Mouse (Mus musculus) forebrain, embryonic 15.5 days (tissue): ENCODE data around the gene Gm10100. TPM values are rescaled to one million over a fixed set of nuclear protein-coding genes. Genes with fewer than 3 reads are reported as not detected.
"Not testable (repeated sequence)": the region's sequence is repeated elsewhere in the genome, so short reads cannot be mapped to it uniquely, and the experiment has no call there.

Experiments
- ATAC-seq: fragments of 200-750 bp; cut with Nextera tagmentation; replicated peaks from 2 replicates; pipeline ENCODE4 v1.8.0; 2017; ENCODE audit warnings: mild to moderate bottlenecking, moderate TSS enrichment, moderate library complexity
- H3K27ac ChIP-seq: fragments of 300-500 bp; sonication (generic); replicated peaks from 2 replicates; pipeline ENCODE4 v1.5.1; 2015; ENCODE audit warnings: mild to moderate bottlenecking, inconsistent platforms
- H3K27me3 ChIP-seq: fragments of 300-500 bp; sonication (generic); 2 replicates; pipeline ENCODE4 v1.6.1; 2015; ENCODE audit warnings: inconsistent platforms
- H3K36me3 ChIP-seq: fragments of 300-500 bp; sonication (generic); 2 replicates; pipeline ENCODE4 v1.6.1; 2015; ENCODE audit warnings: mild to moderate bottlenecking, inconsistent platforms
- H3K4me1 ChIP-seq: fragments of 300-500 bp; sonication (generic); 2 replicates; pipeline ENCODE4 v1.6.1; 2015; ENCODE audit warnings: inconsistent platforms
- H3K4me2 ChIP-seq: fragments of 300-500 bp; sonication (generic); replicated peaks from 2 replicates; pipeline ENCODE4 v1.6.1; 2015; ENCODE audit warnings: mild to moderate bottlenecking, inconsistent platforms
- H3K4me3 ChIP-seq: fragments of 300-500 bp; sonication (generic); 2 replicates; pipeline ENCODE4 v1.5.1; 2015; ENCODE audit warnings: mild to moderate bottlenecking, inconsistent platforms
- H3K9ac ChIP-seq: fragments of 300-500 bp; sonication (generic); replicated peaks from 2 replicates; pipeline ENCODE4 v1.6.1; 2015; ENCODE audit warnings: mild to moderate bottlenecking, inconsistent platforms
- H3K9me3 ChIP-seq: fragments of 300-500 bp; sonication (generic); 2 replicates; pipeline ENCODE4 v1.6.1; 2016; ENCODE audit warnings: inconsistent platforms
- WGBS: fragments of 180-500 bp; shearing (Covaris S2); methylation state at CpG from one replicate; pipeline ENCODE4 v1.1.7; 2015; ENCODE audit warnings: mixed read lengths; 5-methylcytosine and 5-hydroxymethylcytosine counted together
- polyA plus RNA-seq: library from polyadenylated mRNA; unstranded; fragments of >200 nt; fragmentation: Nextera tagmentation; extraction: Ambion mirVana; gene quantifications from 2 replicates; pipeline ENCODE4 v1.2.1, GENCODE M21; 2015

Gene Gm10100
- polyA plus RNA-seq, 1 experiment from 2014 or later = not detected

DNA sequence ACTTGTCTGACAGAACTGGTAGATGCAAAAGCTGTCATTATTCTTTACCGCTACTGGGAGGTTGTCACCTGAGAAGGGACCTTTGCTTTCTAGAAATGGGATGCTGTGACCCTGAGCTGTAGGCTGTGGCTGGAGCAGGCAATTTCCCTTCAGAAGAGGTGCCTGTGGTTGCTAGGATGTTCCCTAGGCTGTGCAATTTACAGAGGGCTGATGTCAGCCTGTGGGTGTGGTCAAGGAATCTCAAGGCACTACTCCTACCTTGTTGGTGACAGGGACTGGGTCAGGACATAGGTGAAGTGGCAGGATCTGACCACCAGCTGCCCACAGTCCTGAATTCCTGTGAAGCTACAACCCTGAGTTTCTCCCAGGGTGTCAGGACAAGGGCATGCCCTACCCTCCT lies 43.4 kb downstream of the Gm10100 start:
- Histone ChIP-seq H3K4me1 (no peaks in the 10 kb centered on the region), H3K27me3 (no peaks in the 10 kb centered on the region), H3K9ac (no peak overlapping the region), H3K4me2 (no peak overlapping the region), H3K27ac (no peak overlapping the region), H3K36me3 (no peaks in the 10 kb centered on the region), H3K9me3 (no peaks in the 10 kb centered on the region), H3K4me3 (no peak overlapping the region)
- WGBS = 87% methylated on average over 1 of the region's 1 CpGs
- no peak for ATAC-seq

DNA sequence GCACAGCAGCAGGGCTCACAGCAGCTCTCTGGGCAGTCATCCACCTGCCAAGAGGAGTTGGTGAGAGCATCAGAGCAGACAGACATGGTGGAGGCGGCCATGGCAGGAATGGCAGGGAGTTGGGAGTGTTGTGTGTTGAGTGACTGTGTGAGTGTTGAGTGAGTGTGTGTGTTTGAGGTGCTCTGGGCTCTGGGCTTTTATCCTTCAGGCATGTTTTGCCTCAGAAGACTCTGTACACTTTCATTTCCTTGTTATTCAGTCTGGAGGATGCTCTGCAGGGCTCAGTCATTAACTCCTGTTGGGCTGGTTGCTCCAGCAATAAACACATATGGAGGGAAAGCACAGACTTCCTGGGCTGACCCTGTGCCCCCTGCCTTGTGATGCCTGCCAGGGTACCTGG lies 44.9 kb downstream of the Gm10100 start, which contains the start of gene Gm3238:
Gm3238 (minus strand) TSS at position 101 of the 400 bp plus-strand sequence.
- H3K27ac ChIP-seq = 0 out of 2 replicates have a peak within 1 kb of the TSS, but pooled peaks have one; percentile 11
- ATAC-seq, H3K27me3 ChIP-seq, H3K4me2 ChIP-seq, H3K9me3 ChIP-seq, H3K4me3 ChIP-seq, H3K4me1 ChIP-seq, H3K9ac ChIP-seq, H3K36me3 ChIP-seq: not testable (repeated sequence)
- WGBS = 83% methylated on average over 1 of the region's 1 CpGs

DNA sequence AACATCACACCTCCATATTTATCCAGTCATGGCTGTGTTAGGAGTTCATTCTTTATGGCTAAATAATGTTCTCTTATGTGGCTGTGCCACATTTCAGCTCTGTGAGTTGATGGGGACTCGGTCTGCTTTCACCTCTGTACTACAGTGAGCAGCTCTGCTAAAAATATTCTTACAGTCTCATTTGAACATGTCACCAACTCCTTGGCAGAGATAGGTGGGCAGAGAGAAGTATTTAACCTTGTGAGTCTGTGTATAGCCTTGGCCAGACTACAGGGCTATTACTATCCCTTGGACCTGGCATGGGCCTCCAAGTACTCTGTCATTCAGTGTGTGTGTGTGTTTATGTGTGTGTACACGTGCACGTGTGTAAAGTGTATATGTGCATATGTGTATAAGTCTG lies 45.9 kb downstream of the Gm10100 start:
- not testable (repeated sequence) for H3K4me3 ChIP-seq, H3K27ac ChIP-seq, H3K36me3 ChIP-seq, H3K27me3 ChIP-seq, ATAC-seq, H3K9ac ChIP-seq, H3K4me2 ChIP-seq, H3K4me1 ChIP-seq, H3K9me3 ChIP-seq
- 97% methylated on average over 3 of the region's 3 CpGs for WGBS

Other genes with a start within 250 kb of the Gm10100 start
- 43.0 and 44.2 TPM in 2 replicates for gene Fam207a, start 210.7 kb upstream of the Gm10100 start, polyA plus RNA-seq
- 0.65 and 0.87 TPM in 2 replicates for gene Itgb2, start 196.2 kb upstream of the Gm10100 start, polyA plus RNA-seq
- 67.5 and 71.0 TPM in 2 replicates for gene Pttg1ip, start 144.8 kb upstream of the Gm10100 start, polyA plus RNA-seq
- gene Sumo3, start 120.4 kb upstream of the Gm10100 start, polyA plus RNA-seq = 318 and 322 TPM in 2 replicates
- gene Gm49325, start 120.3 kb upstream of the Gm10100 start, polyA plus RNA-seq = 4.2 and 8.6 TPM in 2 replicates
- 108 and 117 TPM in 2 replicates for gene Ube2g2, start 104.2 kb upstream of the Gm10100 start, polyA plus RNA-seq
- 0.17 and 0.52 TPM in 2 replicates for gene Tspear, start 39.9 kb upstream of the Gm10100 start, polyA plus RNA-seq
- gene Gm19402, start 35.7 kb upstream of the Gm10100 start, polyA plus RNA-seq = not detected in 2 replicates
- gene Gm9508, start 29.3 kb upstream of the Gm10100 start, polyA plus RNA-seq = not detected in 2 replicates
- gene Gm10272, start 19.9 kb upstream of the Gm10100 start, polyA plus RNA-seq = not detected in 2 replicates
- gene Gm10024, start 15.0 kb upstream of the Gm10100 start, polyA plus RNA-seq = not detected in 2 replicates
- not detected in 2 replicates for gene Gm10142, start 10.7 kb upstream of the Gm10100 start, polyA plus RNA-seq
- gene Krtap12-1, start 5.9 kb upstream of the Gm10100 start, polyA plus RNA-seq = not detected in 2 replicates
- not detected in 2 replicates for gene Gm18596, start 16.2 kb downstream of the Gm10100 start, polyA plus RNA-seq
- gene Gm9736, start 24.9 kb downstream of the Gm10100 start, polyA plus RNA-seq = not detected in 2 replicates
- not detected in 2 replicates for gene Gm3233, start 33.2 kb downstream of the Gm10100 start, polyA plus RNA-seq
- gene Gm3238, start 44.8 kb downstream of the Gm10100 start, polyA plus RNA-seq = not detected in 2 replicates
- not detected in 2 replicates for gene Gm7138, start 50.5 kb downstream of the Gm10100 start, polyA plus RNA-seq
- not detected in 2 replicates for gene Gm3250, start 56.1 kb downstream of the Gm10100 start, polyA plus RNA-seq
- gene Gm7137, start 61.7 kb downstream of the Gm10100 start, polyA plus RNA-seq = not detected in 2 replicates
- not detected in 2 replicates for gene Gm9639, start 68.6 kb downstream of the Gm10100 start, polyA plus RNA-seq
- not detected in 2 replicates for gene Gm19668, start 72.6 kb downstream of the Gm10100 start, polyA plus RNA-seq
- not detected in 2 replicates for gene Gm9507, start 85.4 kb downstream of the Gm10100 start, polyA plus RNA-seq
- gene Gm2696, start 88.2 kb downstream of the Gm10100 start, polyA plus RNA-seq = not detected in 2 replicates
- not detected in 2 replicates for gene Krtap10-4, start 100.6 kb downstream of the Gm10100 start, polyA plus RNA-seq
- not detected in 2 replicates for gene Krtap10-10, start 109.5 kb downstream of the Gm10100 start, polyA plus RNA-seq
- not detected in 2 replicates for gene Gm36176, start 120.3 kb downstream of the Gm10100 start, polyA plus RNA-seq
- not detected in 2 replicates for gene Gm10318, start 126.4 kb downstream of the Gm10100 start, polyA plus RNA-seq
- gene Gm3285, start 135.5 kb downstream of the Gm10100 start, polyA plus RNA-seq = not detected in 2 replicates
- 11.1 and 11.3 TPM in 2 replicates for gene Lrrc3, start 176.1 kb downstream of the Gm10100 start, polyA plus RNA-seq
- gene Trpm2, start 244.1 kb downstream of the Gm10100 start, polyA plus RNA-seq = 2.6 and 2.8 TPM in 2 replicates